Mouse (Mus musculus) common myeloid progenitor, adult 5-6 weeks (primary cell): ENCODE data around the gene Lgr6. TPM values are rescaled to one million over a fixed set of nuclear protein-coding genes. Genes with fewer than 3 reads are reported as not detected.

Source experiments
- ATAC-seq: replicated peaks from 2 replicates; pipeline ENCODE4 v1.8.0; 2016; ENCODE audit warnings: low read depth, mild to moderate bottlenecking, moderate TSS enrichment, inconsistent platforms; ENCODE audit not compliant: poor library complexity, severe bottlenecking
- total RNA-seq: library from RNA; stranded (forward); fragments of 200-1000, 187-1606 nt; gene quantifications from 2 replicates; pipeline ENCODE4 v1.2.3, GENCODE M21; 2017

Gene Lgr6
- total RNA-seq, 1 experiment from 2014 or later, result 0.05 TPM

- no peak for ATAC-seq
Observed at GRCm38 (mm10) chr1:135020281-135020940, 84.7 kb downstream of the Lgr6 start.

DNA sequence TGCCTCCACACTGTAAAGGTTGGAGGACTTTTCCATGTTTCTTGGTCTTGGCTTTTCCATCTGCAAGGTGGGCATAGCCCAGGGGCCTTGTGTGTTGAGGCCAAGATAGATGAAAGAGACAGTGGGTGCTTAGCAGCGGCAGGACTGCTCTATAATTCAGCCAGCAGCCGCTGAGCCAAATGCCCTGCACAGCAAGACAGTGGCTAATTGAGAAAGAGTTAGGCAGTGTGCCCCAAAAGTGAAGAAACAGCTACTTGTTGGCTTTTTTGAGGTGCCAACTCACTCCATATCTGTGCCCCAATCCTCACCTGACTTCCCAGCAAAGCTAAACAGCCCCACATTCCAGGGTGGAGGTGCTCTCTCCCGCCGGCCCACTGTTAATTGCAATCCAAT lies 85.3 kb downstream of the Lgr6 start:
- ATAC-seq, result no peak

GRCm38 (mm10) chr1:135019087-135019774 lies 85.8 kb downstream of the Lgr6 start:
- peak; percentile 64 for ATAC-seq

DNA sequence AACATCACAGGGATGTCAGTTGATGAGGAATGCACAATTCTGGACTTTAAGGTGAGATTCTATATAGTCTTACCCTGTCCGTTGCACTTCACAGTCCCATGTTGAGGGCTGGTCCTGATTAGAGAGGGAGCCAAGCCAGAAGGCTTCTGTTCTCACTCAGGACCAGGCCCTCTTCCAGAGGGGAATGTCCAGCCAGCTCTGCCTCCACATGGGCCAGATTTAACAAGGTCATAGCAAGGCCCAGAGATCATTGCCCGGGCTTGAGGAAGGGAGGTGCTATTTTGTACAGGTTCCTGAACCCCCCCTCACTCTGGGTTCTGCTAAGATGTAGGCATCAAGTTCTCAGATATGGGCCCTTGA lies 87.4 kb downstream of the Lgr6 start:
- ATAC-seq, result no peak

DNA sequence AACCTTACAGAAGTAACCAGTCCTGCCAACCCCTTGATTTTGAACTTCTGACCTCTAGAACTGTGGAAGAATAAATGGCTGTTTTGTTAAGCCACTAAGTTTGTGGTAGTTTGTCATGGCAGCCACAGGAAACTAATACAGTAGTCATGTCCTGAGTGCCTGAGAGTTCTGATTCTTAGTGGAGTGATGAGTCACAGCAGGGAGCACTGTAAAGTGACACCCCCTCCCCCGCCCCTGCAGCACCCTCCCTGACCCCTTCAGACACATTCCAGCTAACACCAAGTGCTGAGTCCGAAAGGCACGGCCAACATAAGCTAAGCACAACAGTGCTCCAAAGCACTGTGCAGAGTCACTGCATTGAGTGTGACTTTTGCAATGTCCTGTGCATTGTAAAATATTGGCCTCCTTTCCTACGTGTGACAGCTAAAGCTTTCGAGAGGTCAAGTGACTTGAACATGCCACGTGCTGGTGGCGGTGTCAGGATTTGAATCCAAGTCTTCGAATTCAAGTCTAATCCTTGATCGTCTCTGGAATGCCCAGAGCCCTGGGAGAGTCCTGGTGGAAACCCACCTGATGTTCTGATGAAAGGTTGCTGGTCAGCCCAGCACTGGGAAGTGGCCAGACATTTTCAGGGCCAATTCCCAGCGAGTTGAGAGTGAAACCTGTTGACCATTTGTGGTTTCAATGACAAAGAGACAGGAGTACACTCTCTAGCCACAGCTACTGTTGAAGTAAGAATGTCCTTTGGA lies 88.0 kb downstream of the Lgr6 start:
- ATAC-seq, result no peak

GRCm38 (mm10) chr1:135014921-135015445 lies 90.1 kb downstream of the Lgr6 start:
- no peak for ATAC-seq

DNA sequence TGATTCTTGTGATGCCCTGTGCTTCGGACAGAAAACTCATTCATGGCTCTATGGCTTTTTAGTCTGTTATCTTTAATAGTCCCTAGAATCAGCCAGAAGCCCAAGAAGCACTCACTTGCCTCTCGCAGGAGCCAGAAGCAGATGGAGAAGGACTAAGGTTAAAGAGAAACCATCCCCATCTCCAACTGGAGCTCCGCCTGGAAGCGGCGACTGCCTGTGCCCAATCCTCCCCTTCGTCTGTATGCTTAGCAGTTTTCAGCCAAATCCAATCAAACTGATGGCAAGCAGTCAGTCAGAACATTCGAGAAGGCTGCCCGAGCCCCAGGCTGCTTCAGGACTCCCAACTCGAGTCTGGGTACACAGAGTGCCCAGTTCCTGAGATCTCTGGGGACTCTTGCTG lies 92.6 kb downstream of the Lgr6 start:
- ATAC-seq, result no peak

DNA sequence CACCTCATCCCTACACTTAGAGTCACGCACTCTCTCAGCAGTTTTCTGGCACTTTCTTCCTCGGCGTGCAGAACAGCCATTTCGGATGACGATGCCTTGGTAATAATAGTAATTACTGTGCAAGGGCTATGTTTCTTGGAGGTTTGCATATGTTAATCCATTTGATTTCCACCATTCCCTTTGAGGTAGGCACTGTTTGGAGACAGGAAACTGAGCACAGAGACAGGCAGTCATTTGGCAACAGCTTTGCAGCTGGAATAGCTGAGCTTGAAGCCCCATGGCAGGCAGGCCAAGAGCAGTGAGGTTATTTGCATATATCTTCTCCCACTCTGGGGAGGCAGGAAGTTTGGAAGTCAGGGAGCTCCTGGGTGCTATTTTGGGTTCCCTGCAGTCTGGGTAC lies 93.2 kb downstream of the Lgr6 start:
- no peak for ATAC-seq

GRCm38 (mm10) chr1:135009833-135010232 lies 95.2 kb downstream of the Lgr6 start:
- no peak for ATAC-seq

GRCm38 (mm10) chr1:135005696-135006095 lies 99.4 kb downstream of the Lgr6 start:
- ATAC-seq, result no peak

GRCm38 (mm10) chr1:135003346-135003745 lies 101.7 kb downstream of the Lgr6 start:
- ATAC-seq, result no peak

DNA sequence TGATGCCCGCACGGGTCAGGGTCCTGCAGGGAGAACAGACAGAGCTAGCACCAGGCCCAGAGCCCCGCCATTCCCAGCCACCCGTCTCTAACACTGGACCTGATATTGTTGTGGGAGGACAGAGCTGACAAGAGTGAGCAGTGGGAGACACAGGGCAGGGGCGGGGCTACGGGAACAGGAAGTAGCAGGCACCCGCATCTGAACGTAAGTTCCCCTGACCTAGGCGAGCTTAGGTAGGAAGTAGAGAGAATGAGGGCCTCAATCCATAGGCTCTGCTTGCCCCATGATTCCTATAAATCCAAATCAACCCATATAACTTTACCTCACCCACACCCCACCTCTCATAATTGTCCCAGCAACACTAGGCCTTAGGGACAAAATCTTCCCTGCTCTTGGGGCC lies 104.5 kb downstream of the Lgr6 start:
- peak; percentile 90 for ATAC-seq

DNA sequence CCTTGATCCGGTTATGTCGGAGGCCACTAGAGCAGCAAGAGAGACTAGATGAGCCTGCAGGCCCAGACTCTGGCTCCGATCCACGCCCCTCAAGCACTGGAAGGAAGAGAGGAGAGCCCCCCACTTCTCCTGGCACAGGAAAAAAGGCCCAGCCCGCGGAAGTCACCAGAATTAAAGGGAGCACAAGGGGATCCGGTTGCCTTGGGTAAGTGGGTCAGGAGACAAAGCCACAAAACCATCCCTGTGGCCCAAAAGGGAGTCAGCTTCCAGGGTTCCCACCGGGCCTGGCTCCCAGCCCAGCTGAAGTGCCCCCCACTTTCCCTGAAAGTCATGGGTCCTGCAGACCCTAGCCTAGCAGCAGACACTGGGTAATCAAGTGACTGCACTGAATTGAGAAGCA lies 106.8 kb downstream of the Lgr6 start:
- no peak for ATAC-seq

DNA sequence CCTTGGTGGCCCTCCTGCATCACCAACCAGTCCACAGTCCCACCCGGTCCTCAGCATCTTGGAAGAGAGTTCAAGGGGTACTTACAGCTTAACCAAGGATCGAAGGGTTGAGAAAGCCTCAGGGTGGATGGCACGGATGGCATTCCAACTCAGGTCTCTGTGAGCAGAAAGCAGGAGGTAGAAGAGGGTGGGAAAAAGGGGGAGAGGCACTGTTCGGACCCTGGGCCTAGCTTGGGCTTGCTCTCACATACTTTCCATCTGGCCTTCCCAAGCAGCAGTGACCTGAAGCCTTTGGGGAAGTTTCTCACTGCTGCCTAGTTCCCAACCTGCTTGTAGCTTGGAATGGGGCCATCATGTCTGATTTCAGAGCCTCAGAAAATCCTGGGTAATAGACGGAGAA lies 107.5 kb downstream of the Lgr6 start:
- ATAC-seq, result no peak

- ATAC-seq, result no peak
Observed at GRCm38 (mm10) chr1:134996471-134996870, 108.6 kb downstream of the Lgr6 start.

DNA sequence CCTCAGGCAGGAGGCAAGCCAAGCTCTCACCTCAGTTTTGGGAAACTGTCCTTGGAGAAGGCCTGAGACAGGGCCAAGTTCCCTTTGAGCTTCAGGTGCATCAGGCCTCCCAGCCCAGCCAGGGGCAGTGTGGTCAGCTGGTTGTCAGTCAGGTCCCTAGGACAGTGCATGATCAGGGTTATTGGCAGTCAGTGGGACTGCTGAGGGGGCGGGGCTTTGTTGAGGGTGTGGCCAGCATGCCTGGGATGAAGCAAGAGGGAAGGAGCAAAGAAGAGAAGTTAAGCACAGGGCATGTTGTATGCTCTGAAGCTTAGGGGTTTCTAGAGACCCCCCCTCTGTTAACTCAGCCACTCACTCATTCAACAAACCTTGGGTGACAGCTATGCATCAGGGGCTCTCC lies 109.1 kb downstream of the Lgr6 start:
- 0 out of 2 replicates have a peak, but pooled peaks have one; percentile 34 for ATAC-seq

GRCm38 (mm10) chr1:134995437-134995836 lies 109.6 kb downstream of the Lgr6 start:
- no peak for ATAC-seq

DNA sequence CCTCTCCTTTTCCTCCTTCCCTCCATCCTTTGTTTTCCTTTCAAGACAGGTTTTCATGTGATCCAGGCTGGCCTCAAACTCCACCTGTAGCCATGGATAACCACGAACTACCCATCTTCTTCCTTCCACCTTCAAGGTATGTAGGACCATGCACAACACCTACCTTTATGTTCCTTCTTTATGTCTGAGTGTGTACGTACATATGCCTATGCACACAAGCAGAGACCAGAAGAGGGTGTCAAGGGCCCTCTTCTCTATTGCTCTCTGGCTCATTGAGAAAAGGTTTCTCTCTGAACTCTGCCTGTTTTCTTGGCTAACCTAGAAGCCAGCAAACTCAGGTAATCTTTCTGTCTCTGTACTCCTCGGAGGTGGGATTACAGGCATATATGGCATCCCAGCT lies 110.3 kb downstream of the Lgr6 start:
- no peak for ATAC-seq

- ATAC-seq, result no peak
Observed at GRCm38 (mm10) chr1:134992046-134992645, 112.9 kb downstream of the Lgr6 start.

DNA sequence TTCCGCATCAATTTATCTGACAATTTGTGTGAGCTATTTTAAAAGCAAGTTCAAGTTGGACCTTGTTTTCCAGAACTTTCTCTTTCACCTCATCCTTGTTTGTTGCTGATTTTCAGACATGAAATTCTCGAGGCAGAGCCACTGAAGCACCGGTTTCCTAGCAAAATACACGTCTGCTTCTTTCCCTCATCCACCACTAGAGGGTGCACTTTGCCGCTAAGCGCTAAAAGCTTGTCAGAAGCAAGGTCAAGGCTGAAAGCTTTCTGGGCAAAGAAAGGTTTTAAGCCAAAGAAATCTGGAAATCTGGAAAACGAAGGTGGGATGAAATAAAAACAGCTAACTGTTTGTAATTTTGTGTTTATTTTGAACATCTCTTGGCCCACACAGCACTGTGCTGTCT lies 115.7 kb downstream of the Lgr6 start:
- ATAC-seq, result peak; percentile 70; the same call in 1 of the 2 replicates

DNA sequence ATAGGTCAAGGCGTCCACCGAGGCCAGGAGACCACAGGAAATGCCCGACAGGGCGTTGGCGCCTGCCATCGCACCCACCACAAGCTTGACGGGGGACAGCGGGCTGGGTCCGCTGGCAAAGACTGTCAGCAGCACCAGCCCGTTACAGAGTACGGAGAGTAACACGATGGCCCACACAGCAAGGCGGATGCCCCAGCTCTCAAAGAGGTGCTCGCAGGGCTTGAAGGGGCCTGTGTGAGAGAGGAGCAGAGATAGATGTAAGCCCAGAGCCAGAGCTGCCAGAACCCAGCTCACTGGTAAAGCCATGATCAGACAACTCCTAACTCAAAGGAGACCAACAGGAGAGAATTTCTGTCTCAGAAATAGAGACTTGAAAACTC lies 117.1 kb downstream of the Lgr6 start:
- no peak for ATAC-seq
